Mouse (Mus musculus): ENCODE results near the gene Fndc3b.
"Not testable (repeated sequence)": the region's sequence is repeated elsewhere in the genome, so short reads cannot be mapped to it uniquely, and the experiment has no call there.

Gene Fndc3b

GRCm38 (mm10) chr3:27491821-27492220 is 219.3 kb downstream of the Fndc3b start:
- no peak for DNase-seq

GRCm38 (mm10) chr3:27491367-27491766 is 219.7 kb downstream of the Fndc3b start:
- no peak for DNase-seq

- no peak for DNase-seq
Observed at GRCm38 (mm10) chr3:27490891-27491290, 220.2 kb downstream of the Fndc3b start.

DNA sequence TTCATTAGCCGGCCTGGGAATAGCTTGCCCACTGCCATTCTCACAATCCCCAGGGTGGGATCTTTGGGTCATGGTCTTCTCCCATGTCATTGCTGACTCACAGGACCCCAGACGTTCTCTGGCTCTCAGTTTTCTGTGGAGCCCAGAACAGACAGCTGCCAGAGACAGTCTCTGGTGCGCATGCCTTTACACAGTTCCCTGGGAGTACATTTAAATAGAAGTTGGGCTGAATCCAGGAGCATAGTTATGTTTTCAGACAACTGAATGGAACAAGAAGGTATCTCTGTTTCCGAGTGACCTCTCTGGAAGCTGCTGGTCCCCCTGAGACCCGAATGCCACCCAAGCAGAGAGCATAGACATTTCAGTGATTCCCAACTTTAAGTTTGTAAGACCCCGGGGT is 221.6 kb downstream of the Fndc3b start:
- no peak for DNase-seq

- DNase-seq, result no peak
Observed at GRCm38 (mm10) chr3:27485141-27485540, 226.0 kb downstream of the Fndc3b start.

GRCm38 (mm10) chr3:27484698-27485097 is 226.4 kb downstream of the Fndc3b start:
- DNase-seq, result no peak

DNA sequence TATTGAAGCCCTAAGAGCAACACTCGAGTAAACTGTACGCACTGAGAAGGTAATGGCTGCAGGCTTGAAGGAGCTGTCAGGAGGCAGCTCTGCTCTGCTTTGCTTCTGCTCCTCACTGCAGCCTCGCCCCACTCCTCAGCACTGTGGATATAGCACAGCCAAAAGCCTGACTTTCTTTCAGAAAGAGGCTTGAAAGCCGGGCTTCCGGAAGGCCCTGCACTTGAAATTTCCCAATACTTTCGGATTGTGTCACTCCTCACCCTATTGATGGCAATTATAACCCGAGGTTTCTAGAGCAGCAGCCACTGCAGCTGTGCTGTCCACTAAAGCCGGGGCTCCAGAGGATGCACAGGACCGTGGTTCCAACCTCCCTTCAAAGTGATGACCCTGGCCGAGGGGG is 227.3 kb downstream of the Fndc3b start:
- DNase-seq, result no peak

DNA sequence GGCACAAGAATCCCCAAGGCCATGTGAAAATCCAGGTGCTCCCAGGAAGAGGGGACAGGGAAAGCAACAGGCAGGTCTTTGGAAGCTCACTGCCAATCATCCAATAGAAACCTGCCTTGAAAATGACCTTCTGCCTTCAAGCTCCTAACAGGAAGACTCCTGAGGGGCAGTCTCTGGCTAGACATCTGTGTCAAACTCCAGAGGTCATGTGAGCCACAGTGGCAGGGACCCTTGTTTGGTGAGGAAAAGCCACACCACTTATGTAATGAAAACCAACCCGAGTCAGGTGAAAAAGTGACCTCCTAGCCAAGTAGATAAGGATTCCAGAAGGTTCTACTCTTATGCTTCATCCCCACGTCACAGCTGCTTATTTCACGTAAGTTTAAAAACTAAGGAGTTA is 227.8 kb downstream of the Fndc3b start:
- no peak for DNase-seq

GRCm38 (mm10) chr3:27481738-27482137 is 229.4 kb downstream of the Fndc3b start:
- no peak for DNase-seq

DNA sequence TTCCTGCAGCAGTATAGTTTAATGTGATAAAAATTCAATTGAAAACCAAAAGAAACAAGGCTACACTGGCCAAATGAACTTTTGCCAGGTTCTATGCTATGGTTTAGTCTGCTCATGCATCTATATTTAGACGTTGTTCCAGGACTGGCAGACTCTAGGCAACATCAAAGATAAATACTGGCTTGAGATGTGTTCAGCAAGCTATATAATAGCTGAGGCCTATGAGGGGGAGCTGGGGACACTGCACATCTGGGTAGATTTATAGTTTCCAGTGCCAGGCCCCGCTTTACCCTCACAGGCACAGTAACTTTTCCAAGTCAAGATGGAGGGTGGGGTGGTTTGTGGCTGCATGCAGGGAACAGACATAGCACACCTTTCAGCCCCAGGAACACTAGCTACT is 231.7 kb downstream of the Fndc3b start:
- no peak for DNase-seq

DNA sequence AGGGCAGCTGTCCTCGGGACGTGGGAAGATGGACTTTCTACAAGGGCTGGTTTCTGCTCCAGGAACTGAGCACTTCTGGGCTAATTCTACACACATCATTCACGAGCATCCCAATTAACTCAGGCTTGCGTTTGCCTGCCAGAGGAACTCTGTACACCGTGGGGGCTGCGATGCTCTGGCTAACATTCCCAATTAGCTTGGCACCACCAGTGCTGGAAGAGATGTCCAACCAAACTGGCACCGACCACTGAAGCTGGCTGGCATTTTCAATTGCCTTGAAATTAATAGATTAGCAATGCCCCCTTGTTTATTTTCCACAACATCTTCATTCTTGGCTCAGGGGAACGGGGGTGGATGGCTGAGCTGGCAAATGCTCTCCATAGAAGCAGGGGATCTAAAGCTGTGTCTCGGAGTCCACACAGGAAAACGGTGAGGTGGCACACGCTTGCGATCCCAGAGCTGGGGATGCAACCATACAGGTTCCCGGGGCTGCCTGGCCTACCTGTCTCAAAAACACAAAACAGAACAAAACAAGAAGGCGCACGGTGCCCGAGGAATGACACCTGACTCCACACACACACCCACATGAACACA is 232.4 kb downstream of the Fndc3b start:
- DNase-seq, result peak; percentile 23

DNA sequence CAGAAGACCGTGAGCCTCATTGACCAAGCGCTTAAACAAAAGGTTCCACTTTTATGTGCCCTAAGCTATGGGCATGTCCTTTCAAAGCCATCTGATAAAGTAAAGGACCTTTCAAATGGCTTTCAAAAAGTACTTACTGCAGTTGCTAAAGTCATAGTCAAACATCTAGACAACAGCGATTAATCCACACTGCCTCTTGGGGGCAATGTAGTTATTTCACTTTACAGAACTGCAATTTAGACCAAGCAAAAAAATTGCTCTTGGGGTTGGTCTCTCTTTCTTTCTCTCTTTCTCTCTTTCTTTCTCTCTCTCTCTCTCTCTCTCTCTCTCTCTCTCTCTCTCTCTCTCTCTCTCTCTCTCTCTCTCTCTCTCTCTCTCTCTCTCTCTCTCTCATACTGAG is 233.4 kb downstream of the Fndc3b start:
- DNase-seq, result not testable (repeated sequence)

GRCm38 (mm10) chr3:27475899-27476298 is 235.2 kb downstream of the Fndc3b start:
- no peak for DNase-seq

- DNase-seq, result no peak
Observed at GRCm38 (mm10) chr3:27473801-27474599, 237.1 kb downstream of the Fndc3b start.

DNA sequence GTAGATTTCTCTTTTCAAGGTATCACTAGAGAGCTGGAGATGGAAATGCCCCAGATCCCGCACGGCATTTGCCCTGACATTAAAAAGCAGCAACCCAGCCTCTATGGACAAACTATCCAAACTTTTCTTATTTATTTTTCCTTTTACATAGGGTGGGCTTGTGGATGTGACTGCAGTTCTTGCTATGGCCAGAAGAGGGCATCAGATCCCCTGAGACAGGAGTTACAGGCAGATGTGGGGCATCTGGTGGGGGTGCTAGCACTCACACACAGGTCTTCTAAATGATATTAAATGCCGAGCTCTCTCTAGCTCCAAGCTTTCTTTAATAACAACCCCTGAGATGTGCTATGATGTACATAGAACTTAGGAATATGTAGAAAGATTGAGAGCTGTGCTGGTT is 238.3 kb downstream of the Fndc3b start:
- DNase-seq, result no peak

GRCm38 (mm10) chr3:27470781-27471180 is 240.3 kb downstream of the Fndc3b start:
- DNase-seq, result no peak

DNA sequence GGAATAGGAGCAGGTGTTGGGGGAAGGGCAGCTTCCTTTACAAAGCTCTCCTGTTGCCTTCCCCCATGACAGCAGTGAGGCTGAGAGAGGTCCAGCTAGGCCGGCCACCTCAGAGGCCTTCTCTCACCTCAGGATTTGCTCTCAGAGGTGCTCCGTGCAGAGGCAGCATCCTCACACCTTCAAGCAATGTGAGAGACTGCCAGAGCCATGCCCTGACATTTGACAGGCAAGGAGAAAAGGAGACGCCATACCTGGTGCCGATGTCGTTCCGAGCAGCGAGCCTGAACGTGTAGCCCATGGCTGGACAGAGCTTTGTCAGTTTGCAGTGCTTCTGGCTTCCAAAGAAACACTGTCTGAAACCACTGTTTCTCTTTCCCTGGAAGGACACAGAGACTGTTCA is 241.1 kb downstream of the Fndc3b start:
- no peak for DNase-seq

DNA sequence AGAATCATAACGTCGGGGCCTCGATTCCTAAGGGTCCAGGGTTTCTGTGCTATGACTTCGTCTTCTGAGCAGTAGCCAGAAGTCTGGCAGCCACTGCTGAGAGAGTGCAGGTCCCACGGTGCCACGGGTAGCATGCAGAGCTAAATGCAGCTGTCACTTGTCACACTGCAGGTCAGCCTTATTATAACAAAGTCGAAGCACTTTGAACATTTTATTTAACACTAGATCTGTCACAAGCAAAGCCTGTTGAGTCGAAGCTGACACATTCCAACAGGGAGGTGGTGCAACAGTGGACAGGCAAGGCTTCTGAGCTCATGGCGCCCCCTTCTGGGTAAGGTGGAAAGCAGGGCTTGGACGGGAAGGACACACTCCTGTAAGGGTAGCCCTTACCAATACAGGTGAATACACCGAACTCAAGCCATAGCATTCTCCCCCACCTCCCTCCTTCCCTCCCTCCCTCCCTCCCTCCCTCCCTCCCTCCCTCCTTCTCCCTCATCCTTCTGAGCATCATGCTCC is 243.5 kb downstream of the Fndc3b start:
- DNase-seq, result no peak

GRCm38 (mm10) chr3:27466297-27466901 is 244.7 kb downstream of the Fndc3b start:
- peak; percentile 62 for DNase-seq

GRCm38 (mm10) chr3:27463373-27463772 is 247.7 kb downstream of the Fndc3b start:
- no peak for DNase-seq

DNA sequence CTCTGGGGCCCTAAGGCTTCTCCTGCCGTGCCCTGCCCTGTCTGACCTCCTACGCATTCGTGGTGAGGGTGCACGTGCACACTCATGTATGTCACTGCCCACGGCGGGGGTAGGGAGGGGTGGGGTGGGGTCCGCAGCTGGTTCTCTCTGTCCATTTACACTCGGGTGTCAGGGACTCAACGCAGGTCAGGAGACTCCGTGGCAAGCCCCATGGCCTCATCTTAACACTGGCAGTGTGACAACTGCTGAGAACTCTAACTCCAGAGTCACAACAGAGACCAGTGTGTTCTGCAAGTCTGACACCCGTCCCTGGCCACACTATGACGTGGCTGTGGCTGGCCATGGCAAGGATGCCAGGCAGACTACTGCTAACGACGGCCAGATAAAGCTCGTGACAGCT is 248.2 kb downstream of the Fndc3b start:
- no peak for DNase-seq

GRCm38 (mm10) chr3:27462316-27462902 is 248.7 kb downstream of the Fndc3b start:
- no peak for DNase-seq

GRCm38 (mm10) chr3:27461861-27462260 is 249.2 kb downstream of the Fndc3b start:
- DNase-seq, result no peak

DNA sequence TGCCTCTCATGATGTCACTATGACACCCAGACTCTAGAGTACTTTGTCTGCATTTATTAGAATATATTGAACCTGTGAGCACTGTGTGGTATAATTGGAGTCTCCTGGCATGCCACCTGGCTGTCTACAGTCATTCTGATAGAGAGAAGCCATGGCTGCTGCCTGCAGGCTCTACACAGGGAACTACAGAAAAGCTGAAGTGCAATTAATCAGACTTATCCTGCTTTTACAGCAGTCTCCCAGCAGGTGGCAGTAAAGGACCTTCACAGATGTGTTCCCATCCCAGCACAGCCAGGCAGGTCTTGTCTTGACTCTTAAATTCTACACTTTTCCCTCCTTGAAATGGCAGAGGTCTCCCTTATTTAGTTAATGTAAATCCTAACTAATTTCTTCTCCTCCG is 250.1 kb downstream of the Fndc3b start:
- DNase-seq, result peak; percentile 78
